Mouse (Mus musculus) neural tube, embryonic 11.5 days (tissue): ENCODE results near the gene Rrbp1. TPM values are rescaled to one million over a fixed set of nuclear protein-coding genes. Genes with fewer than 3 reads are reported as not detected.

Experiments used
- ATAC-seq: fragments of 200-750 bp; cut with Nextera tagmentation; 2 replicates; pipeline ENCODE4 v1.8.0; 2017; ENCODE audit warnings: moderate number of reproducible peaks, mild to moderate bottlenecking, moderate TSS enrichment, moderate library complexity; ENCODE audit not compliant: insufficient read depth, low FRiP score, low TSS enrichment
- DNase-seq: peaks from one replicate; pipeline ENCODE4 v3.0.0-alpha.2; 2015; ENCODE audit warnings: low spot score
- H3K27ac ChIP-seq: fragments of 300-500 bp; sonication (generic); 2 replicates; pipeline ENCODE4 v1.5.1; 2014; ENCODE audit warnings: low read depth, mild to moderate bottlenecking, low read length
- H3K27me3 ChIP-seq: fragments of 300-500 bp; sonication (generic); 2 replicates; pipeline ENCODE4 v1.6.1; 2014; ENCODE audit warnings: mild to moderate bottlenecking, low read length, mixed read lengths; ENCODE audit not compliant: control insufficient read depth, insufficient read depth
- H3K36me3 ChIP-seq: fragments of 300-500 bp; sonication (generic); 2 replicates; pipeline ENCODE4 v1.6.1; 2014; ENCODE audit warnings: mild to moderate bottlenecking, low read length, moderate library complexity, mixed read lengths; ENCODE audit not compliant: control insufficient read depth, insufficient read depth
- H3K4me1 ChIP-seq: fragments of 300-500 bp; sonication (generic); 2 replicates; pipeline ENCODE4 v1.6.1; 2014; ENCODE audit warnings: low read length, mixed read lengths; ENCODE audit not compliant: control insufficient read depth, insufficient read depth
- H3K4me2 ChIP-seq: fragments of 300-500 bp; sonication (generic); 2 replicates; pipeline ENCODE4 v1.6.1; 2014; ENCODE audit warnings: low read depth, mild to moderate bottlenecking, moderate library complexity
- H3K4me3 ChIP-seq: fragments of 300-500 bp; sonication (generic); 2 replicates; pipeline ENCODE4 v1.5.1; 2014; ENCODE audit warnings: low read depth, low read length
- H3K9ac ChIP-seq: fragments of 300-500 bp; sonication (generic); 2 replicates; pipeline ENCODE4 v1.6.1; 2014; ENCODE audit warnings: mild to moderate bottlenecking, low read length
- H3K9me3 ChIP-seq: fragments of 300-500 bp; sonication (generic); 2 replicates; pipeline ENCODE4 v1.6.1; 2016; ENCODE audit warnings: low read length; ENCODE audit not compliant: control insufficient read depth
- WGBS: fragments of 180-500 bp; shearing (Covaris S2); extraction: QIAGEN DNeasy Blood & Tissue Kit; methylation state at CpG from one replicate; pipeline ENCODE4 v1.1.7; 2014; 5-methylcytosine and 5-hydroxymethylcytosine counted together
- polyA plus RNA-seq: library from polyadenylated mRNA; unstranded; fragments of >200 nt; fragmentation: Nextera tagmentation; extraction: Ambion mirVana; gene quantifications from 2 replicates; pipeline ENCODE4 v1.2.1, GENCODE M21; 2014

Rrbp1 gene
- polyA plus RNA-seq, 1 experiment from 2014 or later, result 38.8 TPM

- no peak for ATAC-seq
- no peak overlapping the region for H3K9ac ChIP-seq
- no peaks in the 10 kb centered on the region for H3K36me3 ChIP-seq
- WGBS, result 81% methylated on average over 2 of the region's 2 CpGs
- H3K4me1 ChIP-seq, result no peaks in the 10 kb centered on the region
- H3K4me3 ChIP-seq, result no peak overlapping the region
- no peak overlapping the region for H3K27ac ChIP-seq
- DNase-seq, result no peak
- no peaks in the 10 kb centered on the region for H3K27me3 ChIP-seq
- no peaks in the 10 kb centered on the region for H3K9me3 ChIP-seq
- H3K4me2 ChIP-seq, result no peak overlapping the region
Observed at GRCm38 (mm10) chr2:143909230-143909629, 101.8 kb downstream of the Rrbp1 start.

- Histone ChIP-seq H3K9me3 (no peaks in the 10 kb centered on the region), H3K36me3 (no peaks in the 10 kb centered on the region), H3K9ac (no peak overlapping the region), H3K27ac (no peak overlapping the region), H3K4me1 (no peaks in the 10 kb centered on the region), H3K27me3 (no peaks in the 10 kb centered on the region), H3K4me3 (no peak overlapping the region), H3K4me2 (no peak overlapping the region)
- DNase-seq (no peak), ATAC-seq (no peak)
- WGBS, result 81% methylated on average over 5 of the region's 5 CpGs
Observed at GRCm38 (mm10) chr2:143904896-143905295, 106.2 kb downstream of the Rrbp1 start.

- H3K4me1 ChIP-seq, result no peaks in the 10 kb centered on the region
- no peak overlapping the region for H3K27ac ChIP-seq
Observed at GRCm38 (mm10) chr2:143903376-143904045, 107.6 kb downstream of the Rrbp1 start.

GRCm38 (mm10) chr2:143900821-143901351 is 110.2 kb downstream of the Rrbp1 start:
- no peak overlapping the region for H3K27ac ChIP-seq
- H3K27me3 ChIP-seq, result no peaks in the 10 kb centered on the region
- WGBS, result 80% methylated on average over 5 of the region's 5 CpGs
- H3K4me3 ChIP-seq, result no peak overlapping the region
- no peak overlapping the region for H3K4me2 ChIP-seq
- H3K36me3 ChIP-seq, result no peaks in the 10 kb centered on the region
- ATAC-seq (no peak), DNase-seq (no peak)
- no peaks in the 10 kb centered on the region for H3K4me1 ChIP-seq
- no peak overlapping the region for H3K9ac ChIP-seq
- H3K9me3 ChIP-seq, result no peaks in the 10 kb centered on the region

More at GRCm38 (mm10) chr2:143903376-143904045, 107.6 kb downstream of the Rrbp1 start:
- Histone ChIP-seq H3K27me3 (no peaks in the 10 kb centered on the region), H3K9me3 (no peaks in the 10 kb centered on the region), H3K4me3 (no peak overlapping the region), H3K9ac (no peak overlapping the region), H3K36me3 (no peaks in the 10 kb centered on the region), H3K4me2 (no peak overlapping the region)
- no peak for DNase-seq
- no peak for ATAC-seq
- 79% methylated on average over 9 of the region's 9 CpGs for WGBS

- Histone ChIP-seq H3K9me3 (no peaks in the 10 kb centered on the region), H3K4me1 (no peaks in the 10 kb centered on the region), H3K4me2 (no peak overlapping the region), H3K27ac (no peak overlapping the region), H3K36me3 (no peaks in the 10 kb centered on the region), H3K9ac (no peak overlapping the region), H3K4me3 (no peak overlapping the region), H3K27me3 (no peaks in the 10 kb centered on the region)
- DNase-seq, result no peak
- WGBS, result 91% methylated on average over 9 of the region's 9 CpGs
- no peak for ATAC-seq
Observed at GRCm38 (mm10) chr2:143899470-143900220, 111.4 kb downstream of the Rrbp1 start.

Other genes with a start within 250 kb of the Rrbp1 start
- gene Bfsp1, start 148.1 kb downstream of the Rrbp1 start, polyA plus RNA-seq, result 0.82 and 0.97 TPM in 2 replicates
- gene Dstn, start 95.9 kb downstream of the Rrbp1 start, polyA plus RNA-seq, result 409 and 413 TPM in 2 replicates
- gene Banf2, start 21.8 kb upstream of the Rrbp1 start, polyA plus RNA-seq, result not detected in 2 replicates